Mouse (Mus musculus) heart, embryonic 15.5 days (tissue): ENCODE data around the gene Ctsd. TPM values are rescaled to one million over a fixed set of nuclear protein-coding genes. Genes with fewer than 3 reads are reported as not detected.

ENCODE experiments used
- ATAC-seq: fragments of 200-750 bp; cut with Nextera tagmentation; replicated peaks from 2 replicates; pipeline ENCODE4 v1.8.0; 2017; ENCODE audit warnings: low read depth, moderate TSS enrichment; ENCODE audit not compliant: insufficient number of reproducible peaks, insufficient read depth, low FRiP score
- H3K27ac ChIP-seq: fragments of 300-500 bp; sonication (generic); 2 replicates; pipeline ENCODE4 v1.5.1; 2015; ENCODE audit warnings: mild to moderate bottlenecking, inconsistent platforms
- H3K27me3 ChIP-seq: fragments of 300-500 bp; sonication (generic); 2 replicates; pipeline ENCODE4 v1.6.1; 2015; ENCODE audit warnings: inconsistent platforms
- H3K36me3 ChIP-seq: fragments of 300-500 bp; sonication (generic); 2 replicates; pipeline ENCODE4 v1.6.1; 2015; ENCODE audit warnings: mild to moderate bottlenecking, inconsistent platforms
- H3K4me1 ChIP-seq: fragments of 300-500 bp; sonication (generic); replicated peaks from 2 replicates; pipeline ENCODE4 v1.6.1; 2015; ENCODE audit warnings: inconsistent platforms
- H3K4me2 ChIP-seq: fragments of 300-500 bp; sonication (generic); 2 replicates; pipeline ENCODE4 v1.6.1; 2015; ENCODE audit warnings: inconsistent platforms, mild to moderate bottlenecking, moderate library complexity
- H3K4me3 ChIP-seq: fragments of 300-500 bp; sonication (generic); 2 replicates; pipeline ENCODE4 v1.5.1; 2015; ENCODE audit warnings: mild to moderate bottlenecking, inconsistent platforms
- H3K9ac ChIP-seq: fragments of 300-500 bp; sonication (generic); 2 replicates; pipeline ENCODE4 v1.6.1; 2015; ENCODE audit warnings: mild to moderate bottlenecking, inconsistent platforms
- H3K9me3 ChIP-seq: fragments of 300-500 bp; sonication (generic); replicated peaks from 2 replicates; pipeline ENCODE4 v1.6.1; 2016; ENCODE audit warnings: inconsistent platforms
- WGBS: fragments of 180-500 bp; shearing (Covaris S2); methylation state at CpG from one replicate; pipeline ENCODE4 v1.1.7; 2015; ENCODE audit warnings: mixed read lengths; 5-methylcytosine and 5-hydroxymethylcytosine counted together
- polyA plus RNA-seq: library from polyadenylated mRNA; unstranded; fragments of >200 nt; fragmentation: Nextera tagmentation; extraction: Ambion mirVana; gene quantifications from 2 replicates; pipeline ENCODE4 v1.2.1, GENCODE M21; 2015

Gene Ctsd
- polyA plus RNA-seq, 1 experiment from 2014 or later: 389 TPM

DNA sequence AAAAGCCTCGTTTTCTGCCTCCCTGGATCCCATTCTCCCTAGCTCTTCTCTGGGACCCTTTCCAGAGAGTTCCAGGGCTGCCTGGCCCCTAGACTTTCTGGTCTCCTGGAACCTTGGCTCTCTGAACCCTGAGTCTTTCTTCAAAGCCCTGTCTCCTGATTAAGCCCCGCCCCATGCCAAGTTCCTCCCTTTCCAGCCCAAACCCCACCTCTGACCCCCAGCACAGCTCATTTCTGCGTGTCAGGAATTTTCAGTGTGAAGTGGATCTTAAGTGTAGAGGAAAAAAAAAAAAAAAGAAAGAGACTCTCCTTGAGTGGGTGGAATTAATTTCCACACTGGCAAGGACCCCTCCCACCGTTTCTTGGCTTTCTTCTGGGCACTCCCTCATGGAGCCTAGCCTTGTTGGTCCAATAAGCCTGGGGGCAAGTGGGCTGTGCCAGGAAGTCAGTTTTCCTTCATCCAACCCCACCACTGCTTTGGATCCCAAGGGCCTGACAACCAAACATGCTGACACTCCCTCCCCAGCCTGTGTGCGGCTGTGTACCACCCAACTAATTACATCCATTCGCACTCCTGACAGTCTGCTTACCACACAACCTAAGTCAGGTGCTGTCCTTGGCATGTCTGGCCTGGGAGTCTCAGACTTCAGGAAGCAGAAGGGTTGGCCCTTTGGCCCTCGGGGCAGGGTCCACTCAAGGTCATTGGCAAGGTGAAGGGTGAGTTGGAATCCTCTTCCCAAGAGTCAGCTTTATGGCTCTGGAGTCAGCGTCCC, 14.0 kb downstream of the Ctsd start, which contains the start of gene Ifitm10:
TSS of gene Ifitm10 (minus strand) at position 113 of the 772 bp plus-strand sequence.
- H3K36me3 ChIP-seq: peaks cover 31% of the 10 kb centered on the region
- peak within 1 kb of the TSS; percentile 97 for H3K4me2 ChIP-seq
- H3K27ac ChIP-seq: no peak within 1 kb of the TSS
- H3K9ac ChIP-seq: no peak within 1 kb of the TSS; the same call in 1 of the 2 replicates
- peaks cover 19% of the 10 kb centered on the region for H3K27me3 ChIP-seq
- WGBS: 73% methylated on average over 8 of the region's 8 CpGs
- H3K4me1 ChIP-seq: peaks cover 39% of the 10 kb centered on the region
- ATAC-seq: no peak
- peak within 1 kb of the TSS; percentile 60 for H3K4me3 ChIP-seq
- no peaks in the 10 kb centered on the region for H3K9me3 ChIP-seq

GRCm38 (mm10) chr7:142373039-142373438, 14.8 kb downstream of the Ctsd start:
- peaks cover 19% of the 10 kb centered on the region for H3K27me3 ChIP-seq
- ATAC-seq: no peak
- peaks cover 39% of the 10 kb centered on the region for H3K4me1 ChIP-seq
- no peak overlapping the region for H3K9ac ChIP-seq
- no peak overlapping the region for H3K27ac ChIP-seq
- H3K9me3 ChIP-seq: no peaks in the 10 kb centered on the region
- H3K4me3 ChIP-seq: no peak overlapping the region
- H3K36me3 ChIP-seq: peaks cover 23% of the 10 kb centered on the region
- WGBS: 84% methylated on average over 5 of the region's 5 CpGs
- no peak overlapping the region for H3K4me2 ChIP-seq

GRCm38 (mm10) chr7:142371768-142372661, 15.8 kb downstream of the Ctsd start:
- Histone ChIP-seq H3K9ac (peak overlapping the region; percentile 57), H3K4me1 (peaks cover 39% of the 10 kb centered on the region), H3K9me3 (no peaks in the 10 kb centered on the region), H3K4me3 (peak overlapping the region; percentile 60), H3K27ac (no peak overlapping the region), H3K4me2 (peak overlapping the region; percentile 97), H3K27me3 (peaks cover 19% of the 10 kb centered on the region), H3K36me3 (peaks cover 13% of the 10 kb centered on the region)
- 1% methylated on average over 64 of the region's 64 CpGs for WGBS
- ATAC-seq: peak; percentile 44

GRCm38 (mm10) chr7:142371398-142371767, 16.5 kb downstream of the Ctsd start:
- Histone ChIP-seq H3K4me1 (peaks cover 39% of the 10 kb centered on the region), H3K27me3 (peaks cover 19% of the 10 kb centered on the region), H3K4me3 (peak overlapping the region; percentile 60), H3K27ac (no peak overlapping the region), H3K9ac (peak overlapping the region; percentile 57), H3K36me3 (peaks cover 7% of the 10 kb centered on the region), H3K9me3 (no peaks in the 10 kb centered on the region), H3K4me2 (peak overlapping the region; percentile 97)
- 17% methylated on average over 11 of the region's 11 CpGs for WGBS
- ATAC-seq: no peak

DNA sequence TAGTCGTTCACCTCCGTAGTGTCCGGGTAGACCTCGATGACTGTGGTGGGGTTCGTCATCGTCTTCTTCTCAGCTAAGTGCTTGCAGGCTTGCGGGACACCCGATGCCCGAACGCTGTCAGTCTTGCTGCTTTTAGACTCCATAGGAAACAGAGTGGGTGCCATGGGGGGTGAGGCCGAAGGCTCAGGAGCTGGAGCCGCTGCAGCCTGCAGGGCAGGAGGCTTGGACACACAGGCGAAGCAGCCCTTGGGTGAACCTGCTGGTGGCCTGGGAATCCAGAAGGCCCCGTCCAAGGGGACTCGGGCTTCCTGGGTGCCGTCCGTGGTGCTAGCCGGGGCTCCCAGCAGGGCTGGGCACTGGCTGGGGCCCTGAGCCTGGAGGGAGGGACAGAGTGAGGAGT, 16.9 kb downstream of the Ctsd start:
- H3K4me1 ChIP-seq: peaks cover 39% of the 10 kb centered on the region
- no peak overlapping the region for H3K9ac ChIP-seq
- no peaks in the 10 kb centered on the region for H3K9me3 ChIP-seq
- H3K36me3 ChIP-seq: peaks cover 2% of the 10 kb centered on the region
- no peak overlapping the region for H3K27ac ChIP-seq
- H3K27me3 ChIP-seq: peaks cover 19% of the 10 kb centered on the region
- H3K4me2 ChIP-seq: peak overlapping the region; percentile 97
- no peak for ATAC-seq
- H3K4me3 ChIP-seq: peak overlapping the region; percentile 60
- whole genome bisulfite sequencing: 77% methylated on average over 18 of the region's 18 CpGs

DNA sequence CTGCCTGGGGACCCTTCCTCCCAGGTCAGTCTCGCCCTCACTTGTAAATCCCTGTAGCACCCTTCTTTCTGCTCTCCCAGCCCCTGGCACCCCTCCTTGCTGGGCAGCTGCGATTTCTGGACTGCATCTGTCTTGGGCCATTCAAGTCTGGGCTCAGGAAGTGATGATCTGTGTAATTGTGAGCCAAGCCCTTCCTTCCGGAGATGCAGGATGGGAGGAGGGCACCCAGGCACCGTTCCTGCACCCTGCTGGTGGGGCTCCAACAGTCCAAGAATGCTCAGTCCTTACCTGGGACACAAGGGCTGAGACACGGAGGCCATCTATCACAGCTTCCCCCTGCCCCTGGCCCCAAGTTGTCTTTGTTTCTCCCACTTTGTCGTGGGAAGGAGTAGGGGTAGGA, 18.0 kb downstream of the Ctsd start:
- peaks cover 31% of the 10 kb centered on the region for H3K4me1 ChIP-seq
- peak overlapping the region; percentile 22 for H3K4me2 ChIP-seq
- 59% methylated on average over 6 of the region's 6 CpGs for WGBS

GRCm38 (mm10) chr7:142368856-142369255, 19.0 kb downstream of the Ctsd start:
- 68% methylated on average over 2 of the region's 2 CpGs for WGBS
- Histone ChIP-seq H3K9me3 (no peaks in the 10 kb centered on the region), H3K27me3 (peaks cover 19% of the 10 kb centered on the region), H3K9ac (no peak overlapping the region), H3K4me1 (peaks cover 24% of the 10 kb centered on the region), H3K27ac (no peak overlapping the region), H3K4me3 (no peak overlapping the region), H3K4me2 (no peak overlapping the region), H3K36me3 (no peaks in the 10 kb centered on the region)
- ATAC-seq: no peak

More for the DNA sequence above, 18.0 kb downstream of the Ctsd start:
- H3K36me3 ChIP-seq: no peaks in the 10 kb centered on the region
- H3K9me3 ChIP-seq: no peaks in the 10 kb centered on the region
- H3K27ac ChIP-seq: no peak overlapping the region
- H3K27me3 ChIP-seq: peaks cover 19% of the 10 kb centered on the region
- no peak for ATAC-seq
- H3K9ac ChIP-seq: no peak overlapping the region; the same call in 1 of the 2 replicates
- no peak overlapping the region for H3K4me3 ChIP-seq

DNA sequence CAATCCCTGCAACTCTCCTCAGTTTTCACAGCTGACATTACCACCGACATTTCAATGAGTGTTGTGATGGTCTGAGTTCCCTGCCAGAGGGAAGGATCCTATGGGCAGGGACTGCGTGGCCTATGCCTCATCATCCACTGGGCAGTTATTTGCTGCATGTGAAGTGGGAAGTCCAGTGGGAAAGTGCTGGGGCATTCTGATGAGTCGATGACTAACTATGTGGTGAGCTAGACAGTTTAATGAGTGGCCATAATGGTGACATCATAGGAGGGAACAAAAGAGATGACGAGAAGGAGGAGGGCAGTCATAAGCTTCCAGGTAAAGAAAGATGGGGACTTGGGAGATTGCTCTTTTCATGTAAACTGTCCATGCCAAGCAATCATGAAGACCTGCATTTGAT, 24.7 kb downstream of the Ctsd start:
- no peak overlapping the region for H3K9ac ChIP-seq
- no peaks in the 10 kb centered on the region for H3K27me3 ChIP-seq
- H3K4me1 ChIP-seq: no peaks in the 10 kb centered on the region
- 59% methylated on average over 4 of the region's 4 CpGs for WGBS
- no peak overlapping the region for H3K4me2 ChIP-seq
- no peaks in the 10 kb centered on the region for H3K36me3 ChIP-seq
- no peak overlapping the region for H3K27ac ChIP-seq
- H3K4me3 ChIP-seq: no peak overlapping the region
- no peaks in the 10 kb centered on the region for H3K9me3 ChIP-seq
- no peak for ATAC-seq

DNA sequence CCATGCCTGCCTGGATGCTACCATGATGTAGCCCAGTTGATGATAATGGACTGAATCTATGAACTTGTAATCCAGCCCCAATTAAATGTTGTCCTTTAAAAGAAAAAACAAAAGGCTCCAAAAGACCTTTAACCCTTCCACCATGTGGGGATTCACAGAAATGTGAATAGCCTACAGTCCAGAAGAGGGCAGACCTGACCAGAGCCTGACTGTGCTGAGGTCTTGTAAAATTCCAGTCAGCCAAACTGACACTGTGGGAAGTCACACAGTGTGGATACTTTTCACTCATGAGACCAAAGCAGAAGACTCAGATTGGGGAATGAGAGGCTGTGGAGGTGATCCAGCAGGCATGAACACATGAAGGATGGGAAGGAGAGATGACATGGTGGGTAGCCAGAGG, 27.1 kb downstream of the Ctsd start:
- no peak for ATAC-seq
- H3K36me3 ChIP-seq: no peaks in the 10 kb centered on the region
- no peak overlapping the region for H3K4me2 ChIP-seq
- H3K27ac ChIP-seq: no peak overlapping the region
- H3K9me3 ChIP-seq: no peaks in the 10 kb centered on the region
- H3K27me3 ChIP-seq: no peaks in the 10 kb centered on the region
- H3K9ac ChIP-seq: no peak overlapping the region
- no peak overlapping the region for H3K4me3 ChIP-seq
- H3K4me1 ChIP-seq: no peaks in the 10 kb centered on the region

DNA sequence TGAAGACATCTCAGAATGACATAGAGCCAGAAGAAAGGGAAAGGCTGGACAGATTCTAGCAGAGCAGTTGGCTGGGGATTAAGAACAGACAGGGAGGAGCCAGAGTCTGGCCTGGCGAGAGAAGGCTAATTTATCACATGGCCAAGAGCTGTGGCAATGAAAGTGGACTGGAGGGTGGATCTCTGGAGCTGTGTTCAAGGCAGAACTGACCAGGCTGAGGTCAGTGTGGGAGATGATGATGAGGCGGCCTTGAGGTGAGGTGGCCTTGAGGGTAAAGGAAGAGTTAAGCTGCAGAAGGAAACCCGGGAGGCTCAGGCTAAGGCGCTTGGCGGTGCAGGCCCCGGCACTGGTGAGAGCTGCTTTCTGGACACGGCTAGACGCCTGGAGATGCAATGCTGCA, 28.7 kb downstream of the Ctsd start:
- no peak overlapping the region for H3K4me3 ChIP-seq
- no peaks in the 10 kb centered on the region for H3K9me3 ChIP-seq
- H3K4me1 ChIP-seq: peaks cover 9% of the 10 kb centered on the region
- WGBS: 70% methylated on average over 8 of the region's 8 CpGs
- no peak overlapping the region for H3K9ac ChIP-seq
- ATAC-seq: no peak; the same call in 1 of the 2 replicates
- H3K36me3 ChIP-seq: no peaks in the 10 kb centered on the region
- H3K27ac ChIP-seq: no peak overlapping the region
- H3K4me2 ChIP-seq: no peak overlapping the region
- no peaks in the 10 kb centered on the region; the same call in 1 of the 2 replicates for H3K27me3 ChIP-seq

- no peak overlapping the region for H3K27ac ChIP-seq
- no peaks in the 10 kb centered on the region for H3K9me3 ChIP-seq
- peaks cover 12% of the 10 kb centered on the region for H3K4me1 ChIP-seq
- H3K4me2 ChIP-seq: no peak overlapping the region
- no peaks in the 10 kb centered on the region; the same call in 1 of the 2 replicates for H3K27me3 ChIP-seq
- no peak overlapping the region for H3K9ac ChIP-seq
- no peak for ATAC-seq
- no peaks in the 10 kb centered on the region for H3K36me3 ChIP-seq
- 77% methylated on average over 3 of the region's 3 CpGs for WGBS
- no peak overlapping the region for H3K4me3 ChIP-seq
These were observed 30.3 kb downstream of the Ctsd start for GRCm38 (mm10) chr7:142357566-142357965.
